Mouse (Mus musculus) lung, postnatal 4 days (tissue): ENCODE measurements at regions not wholly inside any gene's neighbourhood (a gene's known extent, or its start where the extent isn't known, plus 50 kb on each side); places are given as distances from the start of the nearest gene placed in this dataset.

Source experiments
- DNase-seq, 2 experiments: peaks; one replicate each; pipeline ENCODE4 v3.0.0; 2021

GRCm38 (mm10) chr3:143340032-143340431 lies 458.2 kb upstream of the Pkn2 start:
- no peak for DNase-seq

GRCm38 (mm10) chr3:143333339-143333738 lies 451.5 kb upstream of the Pkn2 start:
- DNase-seq = no peak

GRCm38 (mm10) chr3:143328521-143328920 lies 446.7 kb upstream of the Pkn2 start:
- no peak for DNase-seq

GRCm38 (mm10) chr3:143327652-143328051 lies 445.8 kb upstream of the Pkn2 start:
- peak in 1 of 2 experiments; percentile 19 for DNase-seq

- DNase-seq = no peak
Observed at GRCm38 (mm10) chr3:143316457-143316856, 434.7 kb upstream of the Pkn2 start.

GRCm38 (mm10) chr3:143291793-143292192 lies 410.0 kb upstream of the Pkn2 start:
- no peak for DNase-seq

GRCm38 (mm10) chr3:143264132-143264531 lies 382.3 kb upstream of the Pkn2 start:
- DNase-seq = no peak

GRCm38 (mm10) chr3:143252643-143253042 lies 370.8 kb upstream of the Pkn2 start:
- peak in 1 of 2 experiments; percentile 28 for DNase-seq

- DNase-seq = no peak
Observed at GRCm38 (mm10) chr3:143252008-143252407, 370.2 kb upstream of the Pkn2 start.

- DNase-seq = no peak
Observed at GRCm38 (mm10) chr3:143242691-143243090, 360.9 kb upstream of the Pkn2 start.

GRCm38 (mm10) chr3:143240545-143241383 lies 359.0 kb upstream of the Pkn2 start:
- no peak for DNase-seq

- no peak for DNase-seq
Observed at GRCm38 (mm10) chr3:143238546-143238945, 356.7 kb upstream of the Pkn2 start.

- DNase-seq = no peak
Observed at GRCm38 (mm10) chr3:143223999-143224729, 342.4 kb upstream of the Pkn2 start.

GRCm38 (mm10) chr3:143193263-143193970 lies 311.6 kb upstream of the Pkn2 start:
- DNase-seq = no peak

GRCm38 (mm10) chr3:143188931-143189330 lies 307.1 kb upstream of the Pkn2 start:
- DNase-seq = no peak

- DNase-seq = no peak
Observed at GRCm38 (mm10) chr3:143173971-143174370, 292.2 kb upstream of the Pkn2 start.

GRCm38 (mm10) chr3:143162444-143162843 lies 280.6 kb upstream of the Pkn2 start:
- no peak for DNase-seq

GRCm38 (mm10) chr3:143161993-143162392 lies 280.2 kb upstream of the Pkn2 start:
- DNase-seq = no peak

- DNase-seq = no peak
Observed at GRCm38 (mm10) chr3:143158568-143158967, 276.8 kb upstream of the Pkn2 start.

- no peak for DNase-seq
Observed at GRCm38 (mm10) chr3:143156733-143157524, 275.1 kb upstream of the Pkn2 start.

GRCm38 (mm10) chr3:143156174-143156573 lies 274.4 kb upstream of the Pkn2 start:
- no peak for DNase-seq

GRCm38 (mm10) chr3:143155556-143155955 lies 273.8 kb upstream of the Pkn2 start:
- DNase-seq = peak in 1 of 2 experiments; percentile 8

- no peak for DNase-seq
Observed at GRCm38 (mm10) chr3:143147471-143147870, 265.7 kb upstream of the Pkn2 start.
